Mouse (Mus musculus) adrenal gland, adult (tissue): Measurements from ENCODE around the gene Arhgef33.

Source experiments
- DNase-seq, 2 experiments: peaks; one replicate each; pipeline ENCODE4 v3.0.0; 2022 to 2023; ENCODE audit warnings: low spot score in 1 of 2; ENCODE audit not compliant: inconsistent age in 2 of 2

Arhgef33 gene

GRCm38 (mm10) chr17:80434430-80434829 lies 127.2 kb downstream of the Arhgef33 start:
- DNase-seq: no peak

GRCm38 (mm10) chr17:80435680-80436079 lies 128.5 kb downstream of the Arhgef33 start:
- no peak for DNase-seq

- peak; percentile 30 to 85 for DNase-seq
Observed at GRCm38 (mm10) chr17:80445433-80445832, 138.2 kb downstream of the Arhgef33 start.

GRCm38 (mm10) chr17:80446470-80446869 lies 139.3 kb downstream of the Arhgef33 start:
- DNase-seq: peak in 1 of 2 experiments; percentile 25
